Mouse (Mus musculus) embryonic facial prominence, embryonic 15.5 days (tissue): ENCODE data around the gene Cttnbp2. TPM values are rescaled to one million over a fixed set of nuclear protein-coding genes. Genes with fewer than 3 reads are reported as not detected.
A peak's percentile ranks its signal among the peaks of the same experiment; 100 is the strongest.

Source experiments
- ATAC-seq: fragments of 200-750 bp; cut with Nextera tagmentation; 2 replicates; pipeline ENCODE4 v1.8.0; 2017; ENCODE audit warnings: low read depth, moderate TSS enrichment; ENCODE audit not compliant: insufficient number of reproducible peaks, low FRiP score, low TSS enrichment
- H3K27ac ChIP-seq: fragments of 300-500 bp; sonication (generic); replicated peaks from 2 replicates; pipeline ENCODE4 v1.5.1; 2015; ENCODE audit warnings: mild to moderate bottlenecking, inconsistent platforms
- H3K27me3 ChIP-seq: fragments of 300-500 bp; sonication (generic); 2 replicates; pipeline ENCODE4 v1.6.1; 2015; ENCODE audit warnings: inconsistent platforms
- H3K36me3 ChIP-seq: fragments of 300-500 bp; sonication (generic); 2 replicates; pipeline ENCODE4 v1.6.1; 2015; ENCODE audit warnings: mild to moderate bottlenecking, inconsistent platforms
- H3K4me1 ChIP-seq: fragments of 300-500 bp; sonication (generic); 2 replicates; pipeline ENCODE4 v1.6.1; 2015; ENCODE audit warnings: inconsistent platforms
- H3K4me2 ChIP-seq: fragments of 300-500 bp; sonication (generic); replicated peaks from 2 replicates; pipeline ENCODE4 v1.6.1; 2015; ENCODE audit warnings: mild to moderate bottlenecking, inconsistent platforms
- H3K4me3 ChIP-seq: fragments of 300-500 bp; sonication (generic); replicated peaks from 2 replicates; pipeline ENCODE4 v1.5.1; 2015; ENCODE audit warnings: mild to moderate bottlenecking, inconsistent platforms
- H3K9ac ChIP-seq: fragments of 300-500 bp; sonication (generic); 2 replicates; pipeline ENCODE4 v1.6.1; 2015; ENCODE audit warnings: inconsistent platforms
- H3K9me3 ChIP-seq: fragments of 300-500 bp; sonication (generic); replicated peaks from 2 replicates; pipeline ENCODE4 v1.6.1; 2016; ENCODE audit warnings: inconsistent platforms
- WGBS: fragments of 180-500 bp; shearing (Covaris S2); methylation state at CpG from one replicate; pipeline ENCODE4 v1.1.7; 2015; 5-methylcytosine and 5-hydroxymethylcytosine counted together
- polyA plus RNA-seq: library from polyadenylated mRNA; unstranded; fragments of >200 nt; fragmentation: Nextera tagmentation; extraction: Ambion mirVana; gene quantifications from 2 replicates; pipeline ENCODE4 v1.2.1, GENCODE M21; 2015

The Cttnbp2 gene
- polyA plus RNA-seq: 22.4 and 24.1 TPM in 2 replicates

DNA sequence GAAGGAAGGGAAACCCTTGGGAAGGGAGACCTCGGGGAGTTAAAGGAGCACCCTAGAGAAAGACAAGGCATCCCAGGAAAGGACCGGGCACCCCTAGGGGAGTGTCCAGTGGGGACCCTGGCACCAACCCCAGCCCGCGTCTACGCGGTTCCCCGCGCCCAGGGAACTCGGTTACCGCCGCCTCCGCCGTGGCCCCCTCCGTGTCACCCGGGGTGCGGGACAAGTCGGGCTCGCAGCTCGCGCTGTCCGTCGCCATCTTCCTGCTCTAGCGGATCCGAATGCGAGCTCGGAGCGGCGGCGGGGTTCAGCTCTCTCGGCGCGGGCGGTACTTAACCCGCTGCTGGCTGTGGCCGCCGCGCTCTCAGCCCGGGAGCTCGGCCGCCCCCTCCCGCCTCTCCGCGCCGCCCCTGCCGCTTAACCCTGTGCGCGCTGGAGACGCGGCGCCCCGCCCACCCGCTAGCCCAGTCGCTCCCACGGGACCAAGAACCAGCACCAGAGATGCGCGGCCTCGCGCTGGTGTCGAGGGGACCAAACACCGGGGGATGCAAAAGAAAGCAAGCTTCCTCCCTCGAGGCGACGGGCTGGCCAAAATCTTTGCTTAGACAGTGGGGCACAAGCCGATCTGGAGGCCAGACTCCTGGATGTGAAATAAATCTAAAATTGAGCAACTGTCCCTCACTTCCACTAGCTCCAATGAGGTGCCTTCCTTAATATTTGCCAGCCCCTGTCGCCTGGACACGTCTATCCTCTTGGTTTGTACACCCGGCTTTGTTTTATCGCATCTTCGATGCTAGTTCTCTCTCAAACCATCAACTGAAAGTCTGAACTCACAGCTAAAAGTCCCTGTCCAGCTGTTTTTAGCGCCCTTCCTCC is at the start of gene Cttnbp2:
Gene Cttnbp2, minus strand, starts transcription at position 364 of the 873 bp plus-strand sequence.
- no peaks in the 10 kb centered on the region for H3K9me3 ChIP-seq
- peaks cover 14% of the 10 kb centered on the region; the same call in 1 of the 2 replicates for H3K4me1 ChIP-seq
- WGBS: 1% methylated on average over 70 of the region's 70 CpGs
- H3K27ac ChIP-seq: 0 out of 2 replicates have a peak within 1 kb of the TSS, but pooled peaks have one; percentile 60
- H3K27me3 ChIP-seq: peaks cover 9% of the 10 kb centered on the region
- H3K4me2 ChIP-seq: peak within 1 kb of the TSS; percentile 82
- H3K36me3 ChIP-seq: no peaks in the 10 kb centered on the region
- peak within 1 kb of the TSS; percentile 73 for H3K9ac ChIP-seq
- peak; percentile 91 for ATAC-seq
- peak within 1 kb of the TSS; percentile 82 for H3K4me3 ChIP-seq

DNA sequence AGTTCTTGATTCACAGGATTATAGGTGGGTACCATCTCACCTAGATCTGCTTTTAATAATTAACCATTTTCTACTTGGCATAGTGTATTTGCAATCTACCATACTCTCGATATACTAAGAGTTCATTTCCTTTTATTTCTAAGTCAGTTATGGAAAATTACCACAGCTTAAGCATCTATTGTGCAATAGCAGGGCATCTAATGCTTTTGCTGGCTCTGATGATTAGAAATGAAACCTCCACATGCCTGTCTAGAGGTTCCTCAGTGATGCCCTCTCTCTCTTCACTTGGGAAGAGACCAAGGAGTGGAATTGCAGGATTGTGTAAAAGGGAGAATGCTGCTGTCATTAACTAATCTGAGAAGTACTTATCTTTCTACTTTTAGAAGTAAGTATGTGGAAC is 44.4 kb upstream of the Cttnbp2 start:
- WGBS: 71% methylated on average over 1 of the region's 1 CpGs
- ATAC-seq: no peak

DNA sequence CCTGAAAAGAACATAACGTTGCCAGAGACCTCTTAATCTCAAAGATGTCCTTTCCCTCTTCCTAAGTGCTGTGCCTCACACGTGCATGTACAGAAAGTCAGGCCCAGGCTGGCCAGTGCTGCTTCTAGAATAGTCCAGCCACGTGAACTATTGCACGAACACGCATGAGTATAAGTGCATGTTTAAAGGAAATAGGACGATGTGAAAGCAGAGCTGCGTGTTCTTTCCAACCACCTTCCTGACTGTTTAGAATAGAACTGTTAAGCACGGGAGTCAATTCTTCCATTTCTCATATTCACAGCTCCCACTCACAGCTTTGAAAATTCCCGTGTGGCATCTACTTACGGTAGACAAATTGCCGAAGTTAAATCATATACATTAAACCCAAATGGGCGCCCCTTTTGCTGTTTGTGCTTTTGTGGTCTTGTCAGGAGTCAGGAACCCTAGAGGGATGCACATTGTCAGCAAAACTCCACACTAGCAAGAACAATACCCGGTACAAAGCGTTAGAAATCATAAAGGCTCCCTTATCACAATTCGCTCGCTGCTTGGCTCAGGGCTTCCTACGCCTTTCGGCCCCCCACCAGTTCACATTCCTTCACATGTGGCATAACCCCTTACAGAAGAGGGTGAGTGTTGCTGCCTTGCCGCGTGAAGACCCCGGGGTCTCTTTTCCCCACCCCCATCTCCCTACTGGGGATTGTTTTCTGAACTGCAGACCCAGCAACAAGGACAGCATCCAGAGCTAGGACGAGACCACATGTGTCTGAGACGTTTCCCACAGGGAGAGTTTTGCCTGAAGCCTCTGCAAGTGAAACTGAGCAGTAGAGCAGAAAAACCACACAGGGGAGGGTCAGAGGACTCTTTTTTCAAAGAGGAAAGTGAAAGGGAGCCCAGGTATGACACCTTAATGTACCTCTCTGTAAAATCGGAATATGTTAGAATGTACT is 33.1 kb upstream of the Cttnbp2 start:
- Histone ChIP-seq H3K9me3 (no peaks in the 10 kb centered on the region), H3K27ac (no peak overlapping the region), H3K9ac (no peak overlapping the region), H3K4me3 (no peak overlapping the region), H3K4me1 (0 out of 2 replicates have a peak, but pooled peaks cover 5% of the 10 kb centered on the region), H3K4me2 (no peak overlapping the region), H3K36me3 (no peaks in the 10 kb centered on the region), H3K27me3 (no peaks in the 10 kb centered on the region)
- WGBS: 55% methylated on average over 24 of the region's 24 CpGs
- ATAC-seq: no peak

More for the DNA sequence above, 44.4 kb upstream of the Cttnbp2 start:
- Histone ChIP-seq H3K4me1 (no peaks in the 10 kb centered on the region), H3K27ac (no peak overlapping the region), H3K36me3 (no peaks in the 10 kb centered on the region), H3K4me3 (no peak overlapping the region), H3K4me2 (no peak overlapping the region), H3K27me3 (no peaks in the 10 kb centered on the region), H3K9me3 (no peaks in the 10 kb centered on the region), H3K9ac (no peak overlapping the region)

DNA sequence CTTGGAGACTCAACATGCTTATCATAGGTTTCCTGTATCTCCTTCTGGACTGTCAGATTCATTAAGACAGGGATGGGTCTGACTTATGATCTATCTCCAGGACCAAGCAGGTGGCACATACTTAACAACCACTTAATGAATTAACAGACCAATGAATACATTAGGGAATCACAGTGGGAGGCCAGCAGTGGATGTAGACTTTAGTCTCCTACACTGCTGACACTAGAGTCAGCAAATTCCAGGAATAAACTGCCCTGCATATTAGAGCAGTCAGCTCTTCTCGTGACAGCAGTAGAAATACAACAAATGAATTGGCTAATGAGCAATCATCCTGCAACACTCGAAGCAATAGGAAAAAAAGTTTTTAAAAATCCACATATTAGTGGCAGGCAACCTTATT is 29.2 kb upstream of the Cttnbp2 start:
- 76% methylated on average over 2 of the region's 2 CpGs for WGBS

DNA sequence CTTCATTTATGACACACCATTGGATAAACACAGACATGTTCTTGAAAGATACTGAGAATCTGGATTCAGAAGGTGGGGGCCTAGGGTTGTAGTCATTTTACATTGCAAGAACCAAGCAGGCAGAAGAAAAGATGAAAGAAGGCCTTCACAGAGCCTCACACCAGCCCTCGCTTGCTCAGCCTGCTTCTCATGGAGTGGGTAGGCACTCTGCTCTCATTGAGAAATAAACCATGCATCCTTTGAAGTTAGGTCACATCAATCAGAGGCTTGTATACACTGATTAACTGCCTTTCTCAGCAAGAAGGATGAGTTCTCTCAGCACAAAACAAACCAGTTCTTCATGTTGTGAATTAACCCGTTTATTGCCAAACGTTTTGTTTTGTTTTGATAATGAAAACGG is 25.8 kb upstream of the Cttnbp2 start:
- Histone ChIP-seq H3K4me1 (no peaks in the 10 kb centered on the region), H3K27me3 (no peaks in the 10 kb centered on the region), H3K27ac (no peak overlapping the region), H3K4me2 (no peak overlapping the region), H3K9me3 (no peaks in the 10 kb centered on the region), H3K4me3 (no peak overlapping the region), H3K36me3 (no peaks in the 10 kb centered on the region), H3K9ac (no peak overlapping the region)
- no peak for ATAC-seq
- WGBS: 50% methylated on average over 4 of the region's 4 CpGs

More for the DNA sequence above, 29.2 kb upstream of the Cttnbp2 start:
- no peak overlapping the region for H3K9ac ChIP-seq
- H3K4me2 ChIP-seq: no peak overlapping the region
- ATAC-seq: no peak
- H3K27ac ChIP-seq: no peak overlapping the region
- no peak overlapping the region for H3K4me3 ChIP-seq
- no peaks in the 10 kb centered on the region for H3K27me3 ChIP-seq
- H3K4me1 ChIP-seq: 0 out of 2 replicates have a peak, but pooled peaks cover 5% of the 10 kb centered on the region
- H3K36me3 ChIP-seq: no peaks in the 10 kb centered on the region
- no peaks in the 10 kb centered on the region for H3K9me3 ChIP-seq

DNA sequence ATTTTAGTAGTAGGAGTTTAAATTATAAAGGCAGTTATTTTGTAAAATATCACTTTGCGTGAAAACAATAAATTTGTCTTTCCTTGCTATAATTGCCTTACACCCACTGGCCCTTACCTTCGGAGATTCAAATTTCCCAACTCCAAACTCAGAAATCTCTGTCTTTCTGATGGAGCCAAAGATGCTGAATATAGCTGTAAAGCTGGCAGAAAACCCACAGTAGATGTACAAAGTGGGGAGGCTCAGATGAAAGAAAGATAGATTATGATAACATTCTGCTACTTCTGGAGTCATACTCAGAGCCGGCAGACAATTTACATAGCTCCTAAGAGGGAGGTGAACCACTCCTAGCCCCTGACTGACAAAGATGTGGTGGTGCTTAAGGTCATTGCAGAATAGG is 15.8 kb upstream of the Cttnbp2 start:
- 86% methylated on average over 3 of the region's 3 CpGs for WGBS
- Histone ChIP-seq H3K4me3 (no peak overlapping the region), H3K27me3 (no peaks in the 10 kb centered on the region), H3K27ac (no peak overlapping the region), H3K4me2 (no peak overlapping the region), H3K9me3 (no peaks in the 10 kb centered on the region), H3K4me1 (no peaks in the 10 kb centered on the region), H3K9ac (no peak overlapping the region), H3K36me3 (no peaks in the 10 kb centered on the region)
- no peak for ATAC-seq

DNA sequence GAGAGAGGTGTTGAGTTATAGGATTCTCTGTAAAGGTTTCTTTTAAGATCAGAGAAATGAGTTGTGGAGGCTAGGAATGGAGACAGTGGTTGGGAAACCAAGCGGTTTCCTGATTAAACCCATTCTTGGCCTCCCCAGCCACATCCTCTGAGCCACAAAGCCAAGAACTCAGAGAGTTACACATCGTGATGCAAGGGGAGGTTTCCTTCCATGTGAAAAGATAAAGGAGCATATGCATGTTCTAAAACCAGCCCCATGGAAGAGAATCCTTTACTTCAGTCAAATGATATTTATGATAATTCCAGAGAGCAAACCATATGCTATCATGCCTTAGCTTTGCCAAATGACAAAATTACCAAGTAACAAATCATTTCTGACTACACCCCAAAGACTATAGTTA is 3.0 kb upstream of the Cttnbp2 start:
- WGBS: 59% methylated on average over 2 of the region's 2 CpGs
- H3K27ac ChIP-seq: no peak overlapping the region
- no peaks in the 10 kb centered on the region for H3K9me3 ChIP-seq
- H3K4me1 ChIP-seq: peaks cover 14% of the 10 kb centered on the region; the same call in 1 of the 2 replicates
- no peak overlapping the region for H3K4me2 ChIP-seq
- no peak overlapping the region for H3K9ac ChIP-seq
- H3K27me3 ChIP-seq: peaks cover 9% of the 10 kb centered on the region
- ATAC-seq: no peak
- no peak overlapping the region for H3K4me3 ChIP-seq
- H3K36me3 ChIP-seq: no peaks in the 10 kb centered on the region

DNA sequence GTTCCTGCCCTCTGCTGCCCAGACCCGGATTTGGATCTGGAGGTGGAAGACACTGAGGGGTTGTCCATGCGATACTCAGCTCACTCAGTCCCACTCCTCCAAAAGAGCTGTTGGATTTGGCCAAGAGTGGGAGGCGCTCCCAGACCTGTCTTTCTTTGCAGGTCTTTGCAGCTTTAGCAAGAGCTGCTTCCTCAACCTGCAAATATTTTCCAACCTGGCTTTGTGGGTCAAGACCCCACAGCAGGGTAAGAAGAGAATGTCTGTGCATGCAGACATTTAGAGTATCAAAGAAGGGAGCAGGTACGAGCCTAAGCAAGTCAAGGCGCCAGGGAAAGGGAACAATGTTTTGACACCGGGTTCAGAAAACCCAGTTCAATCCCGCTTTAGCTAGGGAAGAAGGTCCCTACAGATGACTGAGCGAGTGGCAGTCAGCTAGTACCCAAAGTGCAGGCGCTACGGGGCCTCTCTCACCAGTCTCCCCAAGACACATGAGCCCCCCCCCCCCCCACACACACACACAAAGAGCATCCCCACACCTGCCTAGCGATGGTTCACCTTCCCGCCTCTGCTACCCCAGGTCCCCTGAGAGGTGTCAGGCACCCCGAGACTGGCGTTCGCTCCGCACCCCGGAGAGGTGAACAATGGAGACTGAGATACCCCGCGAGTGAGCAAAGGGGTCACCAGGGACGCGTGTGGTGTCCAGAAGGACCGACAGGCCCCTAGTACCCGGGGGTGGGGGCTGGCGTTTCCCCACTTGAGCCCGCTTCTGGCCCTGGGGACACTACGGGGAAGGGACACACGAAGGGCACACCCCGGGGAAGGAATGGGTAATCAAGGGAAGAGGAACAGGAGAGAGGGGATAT is 801 bp downstream of the Cttnbp2 start:
- Histone ChIP-seq H3K27ac (0 out of 2 replicates have a peak overlapping the region, but pooled peaks have one; percentile 60), H3K4me1 (peaks cover 14% of the 10 kb centered on the region; the same call in 1 of the 2 replicates), H3K4me3 (peak overlapping the region; percentile 82), H3K27me3 (peaks cover 9% of the 10 kb centered on the region), H3K9me3 (no peaks in the 10 kb centered on the region), H3K9ac (peak overlapping the region; percentile 73), H3K36me3 (no peaks in the 10 kb centered on the region), H3K4me2 (peak overlapping the region; percentile 82)
- WGBS: 2% methylated on average over 28 of the region's 28 CpGs
- peak; percentile 58; the same call in 1 of the 2 replicates for ATAC-seq

DNA sequence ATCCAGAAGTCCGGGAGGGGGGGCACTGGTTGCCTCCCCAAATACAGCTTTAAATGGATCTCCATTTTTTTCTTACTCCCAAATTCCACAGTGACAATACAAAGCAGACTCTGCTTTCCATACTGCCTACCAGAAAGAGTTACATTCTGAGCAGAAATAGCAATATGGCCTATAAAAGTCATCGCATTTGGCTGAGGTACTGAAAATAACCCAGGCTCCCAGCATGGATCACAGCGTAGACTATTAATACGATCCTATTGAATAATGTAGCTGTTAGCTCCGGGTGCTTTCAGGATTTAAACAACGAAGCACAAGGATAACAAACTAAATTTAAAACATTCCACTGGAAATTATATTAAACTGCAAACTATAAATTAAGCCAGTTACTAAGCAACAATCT is 2.8 kb downstream of the Cttnbp2 start:
- no peak overlapping the region for H3K27ac ChIP-seq
- no peak overlapping the region for H3K4me3 ChIP-seq
- no peaks in the 10 kb centered on the region for H3K9me3 ChIP-seq
- H3K36me3 ChIP-seq: no peaks in the 10 kb centered on the region
- H3K4me2 ChIP-seq: no peak overlapping the region
- H3K27me3 ChIP-seq: peaks cover 9% of the 10 kb centered on the region
- WGBS: 49% methylated on average over 6 of the region's 6 CpGs
- H3K9ac ChIP-seq: no peak overlapping the region
- H3K4me1 ChIP-seq: peaks cover 14% of the 10 kb centered on the region; the same call in 1 of the 2 replicates
- no peak for ATAC-seq

DNA sequence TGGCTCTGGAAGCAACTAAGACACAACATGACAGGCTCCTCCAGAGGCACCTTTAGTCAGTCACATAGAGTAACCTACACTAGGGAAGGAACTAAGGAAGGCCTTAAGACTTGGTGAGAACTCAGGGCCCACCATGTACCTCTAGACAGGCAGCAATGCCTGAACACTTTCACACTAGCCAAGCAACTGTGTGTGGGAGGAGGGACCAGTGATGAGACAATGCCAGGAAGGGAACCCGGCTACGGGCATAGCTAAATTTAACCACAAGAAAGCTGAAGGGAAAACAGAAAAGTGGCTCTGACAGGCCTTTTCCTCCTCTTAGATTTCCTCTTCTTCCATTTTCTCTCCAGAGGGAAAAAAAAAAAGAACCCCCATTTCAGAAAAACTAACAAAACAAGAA is 6.6 kb downstream of the Cttnbp2 start:
- Histone ChIP-seq H3K27me3 (no peaks in the 10 kb centered on the region), H3K4me3 (no peak overlapping the region), H3K4me2 (no peak overlapping the region), H3K9me3 (no peaks in the 10 kb centered on the region), H3K27ac (no peak overlapping the region), H3K36me3 (no peaks in the 10 kb centered on the region), H3K4me1 (0 out of 2 replicates have a peak, but pooled peaks cover 1% of the 10 kb centered on the region), H3K9ac (no peak overlapping the region)
- 47% methylated on average over 2 of the region's 2 CpGs for WGBS
- ATAC-seq: no peak
